Mouse (Mus musculus): ENCODE data around the gene Rpl31.

- TF ChIP-seq CTCF (IDR thresholded peaks at IDR 0.05; ENCODE audit: control insufficient read depth, insufficient read depth, insufficient replicate concordance, low read depth, low read length) (no peak), POLR2A (IDR thresholded peaks at IDR 0.05; ENCODE audit: control insufficient read depth, low read depth, low read length) (no peak)
These were observed 50.2 kb downstream of the Rpl31 start for GRCm38 (mm10) chr1:39417817-39418216.
